Mouse (Mus musculus) testis, postnatal 14 days (tissue): ENCODE measurements around the gene Slc16a14.

ENCODE experiments used
- DNase-seq: peaks from one replicate; pipeline ENCODE4 v3.0.0; 2021; ENCODE audit warnings: low spot score

Gene Slc16a14

GRCm38 (mm10) chr1:84910177-84910804 lies 24.6 kb downstream of the Slc16a14 start:
- no peak for DNase-seq

GRCm38 (mm10) chr1:84904467-84904866 lies 30.5 kb downstream of the Slc16a14 start:
- DNase-seq: no peak

- DNase-seq: no peak
Measured at GRCm38 (mm10) chr1:84899156-84899555, 35.8 kb downstream of the Slc16a14 start.

- DNase-seq: no peak
Measured at GRCm38 (mm10) chr1:84897364-84897763, 37.6 kb downstream of the Slc16a14 start.

GRCm38 (mm10) chr1:84891746-84892145 lies 43.2 kb downstream of the Slc16a14 start:
- peak; percentile 51 for DNase-seq

GRCm38 (mm10) chr1:84890503-84890902 lies 44.4 kb downstream of the Slc16a14 start:
- no peak for DNase-seq

- no peak for DNase-seq
Measured at GRCm38 (mm10) chr1:84890005-84890393, 44.9 kb downstream of the Slc16a14 start.

GRCm38 (mm10) chr1:84889330-84890004 lies 45.5 kb downstream of the Slc16a14 start:
- DNase-seq: no peak

GRCm38 (mm10) chr1:84885921-84886320 lies 49.0 kb downstream of the Slc16a14 start:
- DNase-seq: no peak

- no peak for DNase-seq
Measured at GRCm38 (mm10) chr1:84885174-84885573, 49.8 kb downstream of the Slc16a14 start.

- DNase-seq: no peak
Measured at GRCm38 (mm10) chr1:84883889-84884288, 51.0 kb downstream of the Slc16a14 start.

- no peak for DNase-seq
Measured at GRCm38 (mm10) chr1:84882937-84883336, 52.0 kb downstream of the Slc16a14 start.

GRCm38 (mm10) chr1:84882066-84882532 lies 52.8 kb downstream of the Slc16a14 start:
- DNase-seq: no peak

- DNase-seq: no peak
Measured at GRCm38 (mm10) chr1:84881248-84882065, 53.5 kb downstream of the Slc16a14 start.

GRCm38 (mm10) chr1:84879571-84880120 lies 55.3 kb downstream of the Slc16a14 start:
- DNase-seq: no peak

- DNase-seq: no peak
Measured at GRCm38 (mm10) chr1:84877590-84877989, 57.3 kb downstream of the Slc16a14 start.

- no peak for DNase-seq
Measured at GRCm38 (mm10) chr1:84872939-84873338, 62.0 kb downstream of the Slc16a14 start.

GRCm38 (mm10) chr1:84872105-84872504 lies 62.8 kb downstream of the Slc16a14 start:
- no peak for DNase-seq

GRCm38 (mm10) chr1:84871131-84871530 lies 63.8 kb downstream of the Slc16a14 start:
- DNase-seq: no peak

GRCm38 (mm10) chr1:84869498-84869897 lies 65.4 kb downstream of the Slc16a14 start:
- no peak for DNase-seq

GRCm38 (mm10) chr1:84868841-84869240 lies 66.1 kb downstream of the Slc16a14 start:
- no peak for DNase-seq

GRCm38 (mm10) chr1:84868311-84868710 lies 66.6 kb downstream of the Slc16a14 start:
- DNase-seq: no peak
